Mouse (Mus musculus): ENCODE results near the gene Macrod2. TPM values are rescaled to one million over a fixed set of nuclear protein-coding genes. Genes with fewer than 3 reads are reported as not detected.

The Macrod2 gene
- polyA plus RNA-seq, 1 experiment from 2014 or later = 62.2 TPM

- no peak for ATAC-seq (ENCODE audit: low FRiP score)
- Histone ChIP-seq H3K9ac (no peak overlapping the region), H3K27me3 (ENCODE audit: control insufficient read depth, insufficient read depth, low read length) (no peaks in the 10 kb centered on the region)
Observed at GRCm38 (mm10) chr2:140890683-140891082, 495.6 kb downstream of the Macrod2 start.

DNA sequence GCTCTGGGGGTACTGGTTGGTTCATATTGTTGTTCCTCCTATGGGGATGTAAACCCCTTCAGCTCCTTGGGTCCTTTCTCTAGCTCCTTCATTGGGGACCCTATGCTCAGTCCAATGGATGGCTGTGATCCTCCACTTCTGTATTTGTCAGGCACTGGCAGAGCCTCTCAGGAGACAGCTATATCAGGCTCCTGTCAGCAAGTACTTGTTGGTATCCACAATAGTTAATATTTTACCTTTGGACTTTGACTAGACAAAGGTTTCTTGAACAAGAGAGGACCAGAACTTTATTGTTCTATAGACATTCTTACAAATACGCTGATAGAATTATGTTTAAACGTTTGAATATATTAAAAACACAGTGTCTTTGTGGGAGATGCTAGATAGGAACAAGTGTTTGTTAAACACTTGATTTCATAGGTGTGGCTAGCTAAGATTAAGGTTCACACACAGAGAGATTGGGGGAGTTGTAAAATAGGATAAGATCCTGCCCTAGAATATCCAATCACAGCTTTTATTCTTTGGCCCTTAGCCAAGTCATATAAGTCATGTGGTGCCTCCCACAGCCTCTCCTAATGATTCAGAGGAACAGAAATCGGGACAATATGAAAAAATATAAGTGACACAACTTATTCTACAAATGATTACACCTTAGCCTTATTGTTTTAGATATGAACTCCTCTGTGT, 501.4 kb downstream of the Macrod2 start:
- DNase-seq (ENCODE audit: low spot score) = peak; percentile 17
- no peak overlapping the region for H3K4me2 ChIP-seq (replicated peaks)
- no peaks in the 10 kb centered on the region for H3K27me3 ChIP-seq (ENCODE audit: control insufficient read depth, insufficient read depth, low read length)
- H3K27ac ChIP-seq = no peak overlapping the region
- WGBS = 82% methylated on average over 3 of the region's 3 CpGs
- no peaks in the 10 kb centered on the region for H3K4me1 ChIP-seq (replicated peaks; ENCODE audit: control insufficient read depth, insufficient read depth, low read length)
- no peak overlapping the region for H3K4me3 ChIP-seq (replicated peaks; ENCODE audit: low read length)
- ATAC-seq (ENCODE audit: low FRiP score) = no peak
- H3K9me3 ChIP-seq (ENCODE audit: control insufficient read depth, low read length) = no peaks in the 10 kb centered on the region
- H3K9ac ChIP-seq = no peak overlapping the region
- H3K36me3 ChIP-seq (replicated peaks; ENCODE audit: control insufficient read depth, insufficient read depth) = no peaks in the 10 kb centered on the region

More at GRCm38 (mm10) chr2:140890683-140891082, 495.6 kb downstream of the Macrod2 start:
- Histone ChIP-seq H3K4me3 (replicated peaks; ENCODE audit: low read length) (no peak overlapping the region), H3K4me1 (replicated peaks; ENCODE audit: control insufficient read depth, insufficient read depth, low read length) (no peaks in the 10 kb centered on the region), H3K27ac (no peak overlapping the region), H3K36me3 (replicated peaks; ENCODE audit: control insufficient read depth, insufficient read depth) (no peaks in the 10 kb centered on the region), H3K4me2 (replicated peaks) (no peak overlapping the region), H3K9me3 (ENCODE audit: control insufficient read depth, low read length) (no peaks in the 10 kb centered on the region)
- no peak for DNase-seq (ENCODE audit: low spot score)

DNA sequence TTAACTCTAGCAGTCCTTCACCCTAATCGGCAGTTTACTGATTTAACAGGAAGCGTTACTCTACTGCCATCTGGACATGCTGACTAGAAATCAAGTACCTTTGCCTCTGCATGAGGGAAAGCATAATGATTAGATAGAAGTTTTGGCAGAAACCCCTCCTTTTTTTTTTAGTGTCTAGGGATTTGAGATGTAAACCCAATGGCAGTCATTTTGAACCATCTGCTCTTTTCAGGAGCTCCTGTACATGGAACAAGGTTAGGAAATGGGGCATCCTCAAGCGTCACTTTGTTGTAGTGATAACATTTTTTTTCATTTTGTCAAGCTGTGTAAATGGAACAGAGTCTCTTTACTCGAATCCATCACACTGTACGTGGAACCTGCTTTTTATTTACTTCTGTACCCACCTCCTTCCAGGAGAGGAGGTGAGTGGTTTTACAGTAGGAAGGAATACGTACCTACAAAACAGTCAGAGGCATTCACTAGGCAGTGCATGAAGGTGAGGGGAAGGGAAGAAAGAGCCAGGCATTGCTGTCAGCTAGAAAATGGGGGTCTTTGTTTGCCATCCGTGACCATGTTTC, 503.4 kb downstream of the Macrod2 start:
- Histone ChIP-seq H3K9me3 (ENCODE audit: control insufficient read depth, low read length) (no peaks in the 10 kb centered on the region), H3K4me1 (replicated peaks; ENCODE audit: control insufficient read depth, insufficient read depth, low read length) (no peaks in the 10 kb centered on the region), H3K4me2 (replicated peaks) (no peak overlapping the region), H3K4me3 (replicated peaks; ENCODE audit: low read length) (no peak overlapping the region), H3K36me3 (replicated peaks; ENCODE audit: control insufficient read depth, insufficient read depth) (no peaks in the 10 kb centered on the region), H3K27ac (no peak overlapping the region), H3K27me3 (ENCODE audit: control insufficient read depth, insufficient read depth, low read length) (no peaks in the 10 kb centered on the region), H3K9ac (no peak overlapping the region)
- DNase-seq (ENCODE audit: low spot score) (no peak), ATAC-seq (ENCODE audit: low FRiP score) (no peak)
- WGBS = 70% methylated on average over 7 of the region's 7 CpGs

- WGBS = 50% methylated on average over 4 of the region's 4 CpGs
- DNase-seq (ENCODE audit: low spot score) (no peak), ATAC-seq (ENCODE audit: low FRiP score) (no peak)
- Histone ChIP-seq H3K4me1 (replicated peaks; ENCODE audit: control insufficient read depth, insufficient read depth, low read length) (no peaks in the 10 kb centered on the region), H3K9me3 (ENCODE audit: control insufficient read depth, low read length) (no peaks in the 10 kb centered on the region), H3K9ac (no peak overlapping the region), H3K27ac (no peak overlapping the region), H3K36me3 (replicated peaks; ENCODE audit: control insufficient read depth, insufficient read depth) (no peaks in the 10 kb centered on the region), H3K27me3 (ENCODE audit: control insufficient read depth, insufficient read depth, low read length) (no peaks in the 10 kb centered on the region), H3K4me2 (replicated peaks) (no peak overlapping the region), H3K4me3 (replicated peaks; ENCODE audit: low read length) (no peak overlapping the region)
Observed at GRCm38 (mm10) chr2:140905331-140905730, 510.2 kb downstream of the Macrod2 start.

DNA sequence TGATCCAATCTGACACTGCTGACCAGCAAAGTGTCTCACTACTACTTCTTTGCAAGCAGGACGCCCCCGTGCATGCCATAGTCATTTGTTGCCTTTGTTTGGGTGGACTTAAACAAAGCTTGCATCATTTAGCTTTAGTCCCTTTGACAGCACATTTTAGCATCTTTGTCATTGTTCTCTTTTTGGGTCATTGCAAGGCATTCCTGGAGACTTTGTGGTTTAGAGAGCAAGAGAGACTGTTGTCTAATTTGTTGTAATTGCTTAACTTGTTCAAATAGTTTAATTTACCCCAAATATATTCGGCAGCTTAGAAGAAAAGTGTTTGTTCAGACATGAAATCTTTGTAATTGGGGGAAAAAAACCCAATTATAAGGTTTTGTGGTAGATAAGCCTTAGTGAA, 511.0 kb downstream of the Macrod2 start:
- ATAC-seq (ENCODE audit: low FRiP score) (no peak), DNase-seq (ENCODE audit: low spot score) (no peak)
- H3K36me3 ChIP-seq (replicated peaks; ENCODE audit: control insufficient read depth, insufficient read depth) = no peaks in the 10 kb centered on the region
- H3K4me2 ChIP-seq (replicated peaks) = no peak overlapping the region
- H3K4me3 ChIP-seq (replicated peaks; ENCODE audit: low read length) = no peak overlapping the region
- H3K9ac ChIP-seq = no peak overlapping the region
- no peaks in the 10 kb centered on the region for H3K27me3 ChIP-seq (ENCODE audit: control insufficient read depth, insufficient read depth, low read length)
- H3K27ac ChIP-seq = no peak overlapping the region
- 25% methylated on average over 3 of the region's 3 CpGs for whole genome bisulfite sequencing
- H3K4me1 ChIP-seq (replicated peaks; ENCODE audit: control insufficient read depth, insufficient read depth, low read length) = no peaks in the 10 kb centered on the region
- H3K9me3 ChIP-seq (ENCODE audit: control insufficient read depth, low read length) = no peaks in the 10 kb centered on the region

DNA sequence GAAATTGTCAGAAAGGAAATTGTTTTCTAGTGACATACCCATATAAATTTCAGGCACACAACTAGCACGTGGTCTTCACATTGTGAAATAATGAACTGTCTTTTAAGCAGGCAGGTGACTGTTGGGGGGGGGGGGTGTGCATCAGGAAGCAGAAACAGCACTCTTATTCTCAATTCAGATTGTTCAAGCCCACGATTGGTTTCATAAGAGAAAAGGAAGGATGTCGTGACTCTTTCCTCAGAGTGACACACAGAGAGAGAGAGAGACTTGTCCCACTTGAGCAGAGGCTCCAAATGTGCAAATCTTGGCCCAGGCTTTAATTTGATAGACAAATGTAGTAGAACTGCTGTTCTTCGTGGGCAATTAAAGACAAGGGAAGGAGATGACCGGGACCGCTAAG, 516.4 kb downstream of the Macrod2 start:
- Histone ChIP-seq H3K9me3 (ENCODE audit: control insufficient read depth, low read length) (no peaks in the 10 kb centered on the region), H3K4me3 (replicated peaks; ENCODE audit: low read length) (no peak overlapping the region), H3K4me1 (replicated peaks; ENCODE audit: control insufficient read depth, insufficient read depth, low read length) (no peaks in the 10 kb centered on the region), H3K27ac (no peak overlapping the region), H3K27me3 (ENCODE audit: control insufficient read depth, insufficient read depth, low read length) (no peaks in the 10 kb centered on the region), H3K36me3 (replicated peaks; ENCODE audit: control insufficient read depth, insufficient read depth) (no peaks in the 10 kb centered on the region), H3K9ac (no peak overlapping the region), H3K4me2 (replicated peaks) (no peak overlapping the region)
- WGBS = 72% methylated on average over 6 of the region's 6 CpGs
- DNase-seq (ENCODE audit: low spot score) (no peak), ATAC-seq (ENCODE audit: low FRiP score) (no peak)

DNA sequence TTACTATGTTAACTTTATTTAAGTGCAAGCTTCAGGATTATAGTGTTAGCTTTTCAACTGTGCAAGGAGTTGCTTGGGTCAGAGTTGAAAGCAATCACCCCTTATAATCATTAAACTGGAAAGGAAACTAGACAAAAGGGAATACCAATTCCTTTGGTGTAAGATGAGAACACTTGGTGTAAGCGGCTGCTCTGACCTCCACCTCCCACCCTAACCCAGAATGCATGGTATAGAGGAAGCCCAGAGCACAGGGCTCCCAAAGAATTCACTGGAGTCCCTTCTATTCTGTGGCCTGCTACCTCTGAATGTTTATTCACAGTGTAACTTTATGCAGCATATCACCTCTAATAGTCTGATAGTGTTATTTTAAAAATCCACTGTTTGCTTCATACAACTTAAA, 517.1 kb downstream of the Macrod2 start:
- WGBS = 48% methylated on average over 1 of the region's 1 CpGs
- ATAC-seq (ENCODE audit: low FRiP score) = no peak
- no peak overlapping the region for H3K9ac ChIP-seq

GRCm38 (mm10) chr2:140912931-140913330, 517.8 kb downstream of the Macrod2 start:
- no peaks in the 10 kb centered on the region for H3K36me3 ChIP-seq (replicated peaks; ENCODE audit: control insufficient read depth, insufficient read depth)
- DNase-seq (ENCODE audit: low spot score) (no peak), ATAC-seq (ENCODE audit: low FRiP score) (no peak)
- no peak overlapping the region for H3K4me3 ChIP-seq (replicated peaks; ENCODE audit: low read length)
- no peaks in the 10 kb centered on the region for H3K4me1 ChIP-seq (replicated peaks; ENCODE audit: control insufficient read depth, insufficient read depth, low read length)
- H3K9me3 ChIP-seq (ENCODE audit: control insufficient read depth, low read length) = no peaks in the 10 kb centered on the region
- H3K4me2 ChIP-seq (replicated peaks) = no peak overlapping the region
- H3K27me3 ChIP-seq (ENCODE audit: control insufficient read depth, insufficient read depth, low read length) = no peaks in the 10 kb centered on the region
- H3K9ac ChIP-seq = no peak overlapping the region
- no peak overlapping the region for H3K27ac ChIP-seq
- WGBS = 71% methylated on average over 2 of the region's 2 CpGs

More for the DNA sequence above, 517.1 kb downstream of the Macrod2 start:
- no peaks in the 10 kb centered on the region for H3K36me3 ChIP-seq (replicated peaks; ENCODE audit: control insufficient read depth, insufficient read depth)
- no peak overlapping the region for H3K4me3 ChIP-seq (replicated peaks; ENCODE audit: low read length)
- no peak overlapping the region for H3K4me2 ChIP-seq (replicated peaks)
- H3K27ac ChIP-seq = no peak overlapping the region
- H3K4me1 ChIP-seq (replicated peaks; ENCODE audit: control insufficient read depth, insufficient read depth, low read length) = no peaks in the 10 kb centered on the region
- H3K27me3 ChIP-seq (ENCODE audit: control insufficient read depth, insufficient read depth, low read length) = no peaks in the 10 kb centered on the region
- no peak for DNase-seq (ENCODE audit: low spot score)
- H3K9me3 ChIP-seq (ENCODE audit: control insufficient read depth, low read length) = no peaks in the 10 kb centered on the region

- Histone ChIP-seq H3K9ac (no peak overlapping the region), H3K36me3 (replicated peaks; ENCODE audit: control insufficient read depth, insufficient read depth) (no peaks in the 10 kb centered on the region), H3K9me3 (ENCODE audit: control insufficient read depth, low read length) (no peaks in the 10 kb centered on the region), H3K4me2 (replicated peaks) (no peak overlapping the region), H3K27ac (no peak overlapping the region), H3K27me3 (ENCODE audit: control insufficient read depth, insufficient read depth, low read length) (no peaks in the 10 kb centered on the region), H3K4me3 (replicated peaks; ENCODE audit: low read length) (no peak overlapping the region), H3K4me1 (replicated peaks; ENCODE audit: control insufficient read depth, insufficient read depth, low read length) (no peaks in the 10 kb centered on the region)
- DNase-seq (ENCODE audit: low spot score) = no peak
- 69% methylated on average over 7 of the region's 7 CpGs for WGBS
- ATAC-seq (ENCODE audit: low FRiP score) = no peak
Observed at GRCm38 (mm10) chr2:140913679-140914412, 518.7 kb downstream of the Macrod2 start.
